Mouse (Mus musculus) C2C12 (cell line): ENCODE results near the gene Pcsk5. TPM values are rescaled to one million over a fixed set of nuclear protein-coding genes. Genes with fewer than 3 reads are reported as not detected.

Experiments
- H3K27me3 ChIP-seq: one replicate; pipeline ENCODE4 v1.6.1; 2011; ENCODE audit not compliant: control insufficient read depth, insufficient read depth, insufficient read length
- H3K36me3 ChIP-seq: one replicate; pipeline ENCODE4 v1.6.1; 2011; ENCODE audit not compliant: control insufficient read depth, insufficient read depth
- H3K4me3 ChIP-seq: one replicate; pipeline ENCODE4 v1.5.1; 2011; ENCODE audit warnings: mild to moderate bottlenecking, control low read depth; ENCODE audit not compliant: poor library complexity, insufficient read depth, severe bottlenecking
- H3K79me2 ChIP-seq: one replicate; pipeline ENCODE4 v1.6.1; 2011; ENCODE audit not compliant: control insufficient read depth, insufficient read depth
- H3K79me3 ChIP-seq: one replicate; pipeline ENCODE4 v1.6.1; 2011; ENCODE audit warnings: low read depth, control low read depth
- H3ac ChIP-seq: one replicate; pipeline ENCODE3; 2011; ENCODE audit warnings: low read depth; ENCODE audit not compliant: control insufficient read depth, insufficient read length
- CEBPB ChIP-seq: IDR thresholded peaks from one replicate; pipeline ENCODE4 v1.6.1; 2011; ENCODE audit warnings: low read depth, mild to moderate bottlenecking, control low read depth, moderate library complexity
- CTCF ChIP-seq: IDR thresholded peaks from one replicate; pipeline ENCODE4 v1.5.1; 2011; ENCODE audit not compliant: control insufficient read depth, insufficient read depth, insufficient read length
- FOSL1 ChIP-seq: IDR thresholded peaks from one replicate; pipeline ENCODE4 v1.8.0; 2011; ENCODE audit warnings: mild to moderate bottlenecking, low read length; ENCODE audit not compliant: poor library complexity, insufficient read depth, severe bottlenecking
- MAX ChIP-seq: IDR thresholded peaks from one replicate; pipeline ENCODE4 v1.6.1; 2011; ENCODE audit warnings: mild to moderate bottlenecking, control low read depth
- MYOD1 ChIP-seq: IDR thresholded peaks from one replicate; pipeline ENCODE4 v1.6.1; 2011; ENCODE audit warnings: low read depth; ENCODE audit not compliant: control insufficient read depth, insufficient read length
- MYOG ChIP-seq: IDR thresholded peaks from one replicate; pipeline ENCODE4 v1.6.1; 2011; ENCODE audit not compliant: control insufficient read depth, insufficient read length; ENCODE audit errors: extremely low read depth
- USF1 ChIP-seq: IDR thresholded peaks from one replicate; pipeline ENCODE4 v1.6.1; 2011; ENCODE audit warnings: low read depth, mild to moderate bottlenecking, control low read depth, moderate library complexity
- polyA plus RNA-seq: library from polyadenylated mRNA; unstranded; fragments of >200 nt; fragmentation: generic; extraction: Trizol; gene quantifications from one replicate; pipeline ENCODE4 v1.2.1, GENCODE M21; 2012; ENCODE audit warnings: missing spikeins

Gene Pcsk5
- polyA plus RNA-seq, 1 experiment, result not detected

DNA sequence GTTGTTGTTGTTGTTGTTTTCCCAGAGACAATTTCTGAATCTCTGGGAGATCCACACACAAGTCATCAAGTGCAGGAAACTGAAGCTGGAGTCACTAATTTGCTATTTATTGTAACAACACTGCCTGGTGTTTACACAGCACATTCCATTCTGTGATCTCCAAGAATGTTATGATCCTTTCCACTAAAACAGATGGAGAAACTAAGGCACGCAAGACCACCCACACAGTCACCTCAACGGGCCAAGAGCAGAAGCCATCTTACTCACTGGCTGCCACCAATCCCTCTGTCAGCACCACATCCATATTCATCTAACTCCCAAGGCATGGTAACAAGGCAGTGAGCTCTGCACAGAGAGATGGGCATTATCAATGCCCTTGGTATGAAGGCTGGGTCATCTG lies 62.3 kb downstream of the Pcsk5 start:
- Histone ChIP-seq H3K36me3 (no peaks in the 10 kb centered on the region), H3K79me2 (no peaks in the 10 kb centered on the region), H3K27me3 (no peaks in the 10 kb centered on the region), H3K4me3 (no peak overlapping the region), H3ac (no peak overlapping the region), H3K79me3 (no peaks in the 10 kb centered on the region)
- TF ChIP-seq MYOG (no peak), USF1 (no peak), MAX (no peak), MYOD1 (no peak), FOSL1 (no peak), CEBPB (no peak), CTCF (no peak)

DNA sequence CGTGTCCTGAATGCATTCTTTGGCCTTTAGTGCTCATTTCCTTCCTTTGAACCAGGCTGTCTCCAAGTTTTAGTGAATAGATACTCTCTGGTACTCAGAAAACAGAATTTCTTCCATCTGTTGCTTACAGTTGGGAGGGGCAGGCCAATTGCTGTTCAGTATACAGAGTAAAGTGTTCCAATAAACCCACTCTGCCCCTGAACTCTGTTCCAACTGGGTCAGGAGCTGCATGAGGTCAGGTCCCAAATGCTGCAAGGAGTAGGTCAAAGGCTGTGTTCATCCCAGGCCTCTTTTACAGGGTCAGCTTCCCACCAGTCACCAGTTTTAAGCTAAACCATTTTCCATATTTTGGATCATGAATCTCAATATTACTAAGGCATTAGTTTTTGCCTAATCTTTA lies 63.4 kb downstream of the Pcsk5 start:
- Histone ChIP-seq H3K4me3 (no peak overlapping the region), H3K79me2 (no peaks in the 10 kb centered on the region), H3ac (no peak overlapping the region), H3K27me3 (no peaks in the 10 kb centered on the region), H3K36me3 (no peaks in the 10 kb centered on the region), H3K79me3 (no peaks in the 10 kb centered on the region)
- TF ChIP-seq CEBPB (no peak), CTCF (no peak), MAX (no peak), MYOD1 (no peak), FOSL1 (no peak)

DNA sequence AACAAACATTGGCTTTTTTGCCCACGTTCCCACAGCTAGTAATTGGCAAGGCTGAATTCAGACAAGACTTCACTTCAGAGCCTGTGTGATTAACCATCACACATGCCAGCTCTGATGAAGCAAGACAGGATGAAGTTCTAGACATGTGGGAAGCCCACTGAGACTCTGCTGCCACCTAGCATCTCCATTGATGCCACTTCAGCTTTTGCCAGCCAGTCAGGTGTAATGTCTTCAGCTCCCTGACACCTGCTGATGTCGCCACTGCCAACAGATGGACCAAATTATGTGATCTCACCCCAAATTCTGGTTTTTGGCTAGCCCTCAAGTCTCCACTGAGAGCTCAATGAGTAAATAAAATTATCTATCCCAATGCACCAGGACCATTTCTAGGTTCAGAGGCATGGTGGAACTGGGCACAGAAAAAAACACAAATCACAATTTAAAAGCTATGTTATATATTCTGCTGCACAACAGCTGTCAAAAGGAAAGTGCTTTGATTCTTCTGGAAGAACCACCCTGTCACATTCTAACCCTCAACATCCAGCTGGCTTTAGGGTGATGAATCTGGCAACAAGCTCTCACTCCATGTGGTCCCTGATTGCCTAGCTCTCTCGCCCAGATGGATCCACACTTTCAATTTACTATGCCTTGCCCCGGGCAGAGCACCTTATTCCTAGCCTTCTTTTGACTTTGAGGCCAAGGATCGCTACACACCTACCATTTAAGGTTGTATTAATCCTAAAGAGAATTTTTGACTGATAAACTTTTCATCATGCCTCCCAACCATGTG lies 67.6 kb downstream of the Pcsk5 start:
- no peak for TF ChIP-seq CEBPB
- no peak for TF ChIP-seq MYOD1
- TF ChIP-seq FOSL1, result no peak
- no peak for TF ChIP-seq CTCF
- TF ChIP-seq MYOG, result no peak
- no peak for TF ChIP-seq USF1
- TF ChIP-seq MAX, result no peak
- no peaks in the 10 kb centered on the region for H3K79me2 ChIP-seq
- H3K4me3 ChIP-seq, result no peak overlapping the region
- no peaks in the 10 kb centered on the region for H3K27me3 ChIP-seq
- no peaks in the 10 kb centered on the region for H3K79me3 ChIP-seq
- H3K36me3 ChIP-seq, result no peaks in the 10 kb centered on the region
- no peak overlapping the region for H3ac ChIP-seq

DNA sequence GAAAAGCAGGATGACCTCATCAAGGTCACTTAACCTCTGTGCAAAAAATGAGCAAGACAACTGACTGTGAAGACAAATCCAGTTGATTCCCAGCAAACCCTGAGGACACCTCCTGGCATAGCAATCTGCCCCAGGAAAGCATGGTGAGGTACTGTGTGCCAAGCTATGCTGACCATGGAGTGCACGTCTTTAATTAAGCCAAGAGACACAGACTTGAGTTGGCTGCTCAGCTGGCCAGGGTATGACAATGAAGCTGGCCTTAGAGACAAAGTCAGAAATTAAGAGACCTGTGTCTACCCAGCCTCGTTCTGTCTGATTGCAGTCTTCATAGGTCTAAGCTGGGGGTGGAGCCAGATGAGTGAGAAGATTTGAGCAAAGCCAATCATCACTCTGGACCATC lies 72.4 kb downstream of the Pcsk5 start:
- H3K36me3 ChIP-seq, result no peaks in the 10 kb centered on the region
- H3K4me3 ChIP-seq, result no peak overlapping the region
- no peak for TF ChIP-seq USF1
- no peak for TF ChIP-seq FOSL1
- no peak for TF ChIP-seq MYOD1
- TF ChIP-seq MAX, result no peak
- TF ChIP-seq CEBPB, result no peak
- TF ChIP-seq MYOG, result no peak
- TF ChIP-seq CTCF, result no peak
- no peak overlapping the region for H3ac ChIP-seq
- no peaks in the 10 kb centered on the region for H3K27me3 ChIP-seq
- H3K79me3 ChIP-seq, result no peaks in the 10 kb centered on the region
- no peaks in the 10 kb centered on the region for H3K79me2 ChIP-seq

DNA sequence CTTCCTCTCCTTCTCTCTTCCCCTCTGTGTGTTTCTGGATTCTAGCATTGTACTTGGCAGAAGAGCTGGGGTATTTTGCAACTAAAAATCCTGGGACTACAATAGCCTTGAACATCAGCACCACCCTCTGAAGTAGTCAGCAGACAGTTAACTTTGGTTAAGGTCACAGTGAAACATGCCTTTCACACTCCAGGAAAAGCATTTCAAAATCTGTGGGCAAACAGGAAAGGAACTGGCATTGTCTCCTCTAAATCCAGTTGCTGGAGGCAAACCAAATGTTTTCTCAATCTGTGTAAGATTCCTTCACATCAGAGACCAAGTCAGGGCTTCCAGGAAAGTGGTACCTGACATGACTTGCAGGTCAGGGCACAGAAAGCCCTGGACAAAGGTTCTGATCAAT lies 74.7 kb downstream of the Pcsk5 start:
- TF ChIP-seq CEBPB (no peak), MYOD1 (no peak), MAX (no peak), FOSL1 (no peak), USF1 (no peak)

DNA sequence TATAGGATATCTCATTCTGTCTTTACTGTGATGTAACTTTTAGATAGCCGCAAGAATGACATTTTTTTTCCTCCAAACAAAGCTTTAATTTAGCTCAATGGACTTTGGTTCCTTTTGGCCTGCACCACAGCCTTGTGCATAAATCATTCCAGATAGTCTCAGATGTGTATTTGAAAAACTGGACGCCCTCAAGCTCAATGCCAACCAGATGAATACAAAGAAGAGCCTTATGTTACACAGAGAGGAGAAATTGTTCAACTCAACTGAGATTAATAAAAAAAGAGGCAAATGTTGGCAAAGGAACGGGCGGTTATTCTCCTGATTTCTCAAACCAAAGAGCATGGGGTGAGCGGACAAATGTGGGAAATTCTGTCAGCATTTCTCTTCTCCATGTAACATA lies 75.8 kb downstream of the Pcsk5 start:
- TF ChIP-seq MAX, result no peak
- TF ChIP-seq FOSL1, result no peak
- no peak for TF ChIP-seq CTCF
- TF ChIP-seq MYOD1, result no peak
- TF ChIP-seq CEBPB, result no peak
- TF ChIP-seq MYOG, result no peak
- no peak for TF ChIP-seq USF1
- no peaks in the 10 kb centered on the region for H3K36me3 ChIP-seq
- H3K79me3 ChIP-seq, result no peaks in the 10 kb centered on the region
- H3K27me3 ChIP-seq, result no peaks in the 10 kb centered on the region
- no peak overlapping the region for H3ac ChIP-seq
- H3K79me2 ChIP-seq, result no peaks in the 10 kb centered on the region
- no peak overlapping the region for H3K4me3 ChIP-seq

More for the DNA sequence above, 74.7 kb downstream of the Pcsk5 start:
- H3K79me3 ChIP-seq, result no peaks in the 10 kb centered on the region
- no peaks in the 10 kb centered on the region for H3K36me3 ChIP-seq
- H3K4me3 ChIP-seq, result no peak overlapping the region
- H3ac ChIP-seq, result no peak overlapping the region
- no peaks in the 10 kb centered on the region for H3K27me3 ChIP-seq
- H3K79me2 ChIP-seq, result no peaks in the 10 kb centered on the region
